Mouse (Mus musculus): ENCODE measurements at regions not wholly inside any gene's neighbourhood (a gene's known extent, or its start where the extent isn't known, plus 50 kb on each side); places are given as distances from the start of the nearest gene placed in this dataset.

- TF ChIP-seq POLR2A (IDR thresholded peaks at IDR 0.05; ENCODE audit: borderline replicate concordance, extremely low read depth, insufficient read depth, insufficient read length, poor library complexity, severe bottlenecking) (no peak), CTCF (IDR thresholded peaks at IDR 0.05; ENCODE audit: borderline replicate concordance, extremely low read depth, insufficient read depth, insufficient read length) (no peak)
- DNase-seq (ENCODE audit: low read depth), result no peak
Observed at GRCm38 (mm10) chr12:25283808-25284207, 186.9 kb upstream of the Id2 start.

DNA sequence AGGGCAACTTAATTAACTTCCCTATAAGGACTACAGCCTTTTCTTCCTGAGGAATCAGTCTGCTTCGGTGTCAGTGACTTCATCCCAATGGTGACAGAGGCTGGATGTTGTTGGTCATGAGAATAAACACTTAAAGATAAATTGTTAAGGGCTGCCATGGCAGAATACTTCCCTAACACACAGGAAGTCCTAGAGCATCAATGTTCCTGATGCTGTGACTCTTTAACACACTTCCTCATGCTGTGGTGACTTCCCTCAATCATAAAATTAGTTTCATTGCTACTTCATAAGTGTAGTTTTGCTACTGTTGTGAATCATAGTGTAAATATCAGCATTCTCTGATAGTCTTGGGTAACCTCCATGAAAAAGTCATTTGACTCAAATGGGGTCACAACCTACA is 184.5 kb upstream of the Id2 start:
- TF ChIP-seq CTCF (IDR thresholded peaks at IDR 0.05; ENCODE audit: borderline replicate concordance, extremely low read depth, insufficient read depth, insufficient read length), result no peak
- no peak for TF ChIP-seq POLR2A (IDR thresholded peaks at IDR 0.05; ENCODE audit: borderline replicate concordance, extremely low read depth, insufficient read depth, insufficient read length, poor library complexity, severe bottlenecking)
- DNase-seq (ENCODE audit: low read depth), result no peak

DNA sequence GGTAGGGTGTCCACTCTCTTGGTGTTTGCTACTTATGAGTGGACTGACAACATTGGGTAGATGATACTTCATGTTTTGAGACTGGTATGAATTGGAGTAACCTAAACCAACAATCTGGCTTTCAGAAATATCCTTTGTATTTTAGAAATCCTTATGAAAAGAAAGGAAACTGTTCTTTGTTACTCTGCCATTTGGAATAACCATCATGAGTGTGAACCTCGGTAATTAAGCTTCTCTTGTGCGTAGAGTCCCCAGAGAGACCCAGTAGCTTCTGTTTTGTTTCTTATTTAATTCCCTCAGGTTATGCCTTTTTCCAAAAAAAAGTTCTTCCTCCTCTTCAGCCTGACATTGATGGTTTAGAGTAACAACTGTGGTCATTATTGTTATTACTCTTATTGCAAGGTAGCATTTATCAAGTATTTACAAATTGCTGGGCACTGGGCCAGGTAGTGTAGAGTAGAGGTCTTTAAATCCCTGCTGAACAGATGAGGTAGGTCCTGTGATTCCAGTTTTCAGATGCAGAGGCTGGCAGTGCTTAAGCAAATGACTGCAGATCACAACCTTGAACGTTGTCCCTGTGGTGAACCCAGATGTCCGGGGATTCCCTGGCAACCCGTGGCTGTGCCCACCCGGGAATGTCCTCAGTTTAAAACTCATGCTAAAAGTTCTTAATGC is 176.8 kb upstream of the Id2 start:
- DNase-seq (ENCODE audit: low read depth), result no peak
- TF ChIP-seq POLR2A (IDR thresholded peaks at IDR 0.05; ENCODE audit: borderline replicate concordance, extremely low read depth, insufficient read depth, insufficient read length, poor library complexity, severe bottlenecking) (no peak), CTCF (IDR thresholded peaks at IDR 0.05; ENCODE audit: borderline replicate concordance, extremely low read depth, insufficient read depth, insufficient read length) (no peak)

GRCm38 (mm10) chr12:25272752-25273125 is 175.8 kb upstream of the Id2 start:
- TF ChIP-seq CTCF (IDR thresholded peaks at IDR 0.05; ENCODE audit: borderline replicate concordance, extremely low read depth, insufficient read depth, insufficient read length), result no peak
- TF ChIP-seq POLR2A (IDR thresholded peaks at IDR 0.05; ENCODE audit: borderline replicate concordance, extremely low read depth, insufficient read depth, insufficient read length, poor library complexity, severe bottlenecking), result no peak
- no peak for DNase-seq (ENCODE audit: low read depth)

- TF ChIP-seq POLR2A (IDR thresholded peaks at IDR 0.05; ENCODE audit: borderline replicate concordance, extremely low read depth, insufficient read depth, insufficient read length, poor library complexity, severe bottlenecking), result no peak
- peak; percentile 55 for DNase-seq (ENCODE audit: low read depth)
Observed at GRCm38 (mm10) chr12:25272114-25272751, 175.3 kb upstream of the Id2 start.

DNA sequence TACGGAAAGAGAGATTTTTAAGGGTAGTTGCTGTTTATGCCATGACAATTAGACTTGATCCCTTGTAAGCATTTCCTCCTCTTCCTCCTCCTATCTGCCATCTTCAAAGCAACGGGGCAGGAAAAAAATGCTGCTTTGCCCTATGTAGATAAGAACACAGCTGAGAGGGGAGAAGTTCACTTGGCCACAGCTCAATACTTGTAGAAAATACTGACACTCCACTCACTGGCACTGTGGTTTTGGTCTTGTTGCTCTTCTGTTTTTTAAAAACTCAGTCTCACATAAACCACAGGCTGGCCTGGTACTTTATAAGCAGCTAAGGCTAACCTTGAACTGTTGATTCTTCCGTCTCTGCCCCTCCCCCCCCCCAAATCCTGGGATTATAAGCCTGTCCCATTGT is 172.9 kb upstream of the Id2 start:
- no peak for TF ChIP-seq CTCF (IDR thresholded peaks at IDR 0.05; ENCODE audit: borderline replicate concordance, extremely low read depth, insufficient read depth, insufficient read length)
- TF ChIP-seq POLR2A (IDR thresholded peaks at IDR 0.05; ENCODE audit: borderline replicate concordance, extremely low read depth, insufficient read depth, insufficient read length, poor library complexity, severe bottlenecking), result no peak
- no peak for DNase-seq (ENCODE audit: low read depth)

GRCm38 (mm10) chr12:25268871-25269850 is 172.2 kb upstream of the Id2 start:
- no peak for DNase-seq (ENCODE audit: low read depth)
- no peak for TF ChIP-seq CTCF (IDR thresholded peaks at IDR 0.05; ENCODE audit: borderline replicate concordance, extremely low read depth, insufficient read depth, insufficient read length)
- TF ChIP-seq POLR2A (IDR thresholded peaks at IDR 0.05; ENCODE audit: borderline replicate concordance, extremely low read depth, insufficient read depth, insufficient read length, poor library complexity, severe bottlenecking), result no peak

DNA sequence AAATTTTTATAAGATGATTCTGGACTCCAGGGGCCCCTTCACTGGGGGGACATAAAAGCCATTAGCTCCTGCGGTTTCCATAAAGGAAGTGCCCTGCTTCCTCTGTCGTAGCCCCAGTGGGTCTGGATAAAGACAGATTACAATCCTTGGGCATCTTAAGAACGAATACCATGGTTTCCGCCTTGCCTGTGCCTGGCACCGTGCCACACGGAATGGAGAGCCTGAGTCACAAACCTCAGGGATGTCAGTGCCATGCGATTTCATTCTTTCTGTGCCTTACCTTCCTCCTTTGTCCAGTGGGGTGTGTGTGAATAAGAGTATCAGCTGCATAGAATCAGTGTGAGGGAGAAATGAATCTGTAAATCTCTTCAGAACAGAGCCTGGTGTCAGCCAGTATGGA is 171.4 kb upstream of the Id2 start:
- TF ChIP-seq POLR2A (IDR thresholded peaks at IDR 0.05; ENCODE audit: borderline replicate concordance, extremely low read depth, insufficient read depth, insufficient read length, poor library complexity, severe bottlenecking) (no peak), CTCF (IDR thresholded peaks at IDR 0.05; ENCODE audit: borderline replicate concordance, extremely low read depth, insufficient read depth, insufficient read length) (no peak)
- no peak for DNase-seq (ENCODE audit: low read depth)

DNA sequence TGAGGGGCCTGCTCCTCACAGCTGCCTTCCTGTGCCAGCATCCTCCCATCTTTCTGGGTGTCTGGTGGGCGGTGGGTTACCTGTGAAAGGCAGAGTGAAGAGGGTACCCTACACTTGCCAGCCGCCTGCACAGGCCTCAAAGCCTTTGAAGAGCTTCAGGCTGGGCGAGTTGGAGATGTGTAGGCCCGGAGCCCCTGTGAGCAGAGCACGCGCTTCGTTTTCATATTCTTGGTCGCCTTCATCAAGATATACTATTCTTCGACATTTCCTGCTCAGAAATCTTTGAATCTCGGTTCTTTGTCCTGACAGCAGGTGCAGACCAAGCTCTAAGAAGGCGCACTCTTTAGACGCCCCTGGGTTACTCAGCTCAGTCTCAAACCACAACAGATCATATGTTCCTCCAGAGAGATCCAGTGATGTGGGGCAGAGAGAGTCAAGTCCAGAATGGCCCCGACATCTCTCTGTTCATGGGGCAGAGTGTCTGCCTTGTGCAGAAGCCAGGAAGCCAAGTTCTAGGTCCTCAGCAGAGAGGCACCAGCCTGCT is 170.7 kb upstream of the Id2 start:
- DNase-seq (ENCODE audit: low read depth), result no peak
- no peak for TF ChIP-seq POLR2A (IDR thresholded peaks at IDR 0.05; ENCODE audit: borderline replicate concordance, extremely low read depth, insufficient read depth, insufficient read length, poor library complexity, severe bottlenecking)
- TF ChIP-seq CTCF (IDR thresholded peaks at IDR 0.05; ENCODE audit: borderline replicate concordance, extremely low read depth, insufficient read depth, insufficient read length), result no peak

DNA sequence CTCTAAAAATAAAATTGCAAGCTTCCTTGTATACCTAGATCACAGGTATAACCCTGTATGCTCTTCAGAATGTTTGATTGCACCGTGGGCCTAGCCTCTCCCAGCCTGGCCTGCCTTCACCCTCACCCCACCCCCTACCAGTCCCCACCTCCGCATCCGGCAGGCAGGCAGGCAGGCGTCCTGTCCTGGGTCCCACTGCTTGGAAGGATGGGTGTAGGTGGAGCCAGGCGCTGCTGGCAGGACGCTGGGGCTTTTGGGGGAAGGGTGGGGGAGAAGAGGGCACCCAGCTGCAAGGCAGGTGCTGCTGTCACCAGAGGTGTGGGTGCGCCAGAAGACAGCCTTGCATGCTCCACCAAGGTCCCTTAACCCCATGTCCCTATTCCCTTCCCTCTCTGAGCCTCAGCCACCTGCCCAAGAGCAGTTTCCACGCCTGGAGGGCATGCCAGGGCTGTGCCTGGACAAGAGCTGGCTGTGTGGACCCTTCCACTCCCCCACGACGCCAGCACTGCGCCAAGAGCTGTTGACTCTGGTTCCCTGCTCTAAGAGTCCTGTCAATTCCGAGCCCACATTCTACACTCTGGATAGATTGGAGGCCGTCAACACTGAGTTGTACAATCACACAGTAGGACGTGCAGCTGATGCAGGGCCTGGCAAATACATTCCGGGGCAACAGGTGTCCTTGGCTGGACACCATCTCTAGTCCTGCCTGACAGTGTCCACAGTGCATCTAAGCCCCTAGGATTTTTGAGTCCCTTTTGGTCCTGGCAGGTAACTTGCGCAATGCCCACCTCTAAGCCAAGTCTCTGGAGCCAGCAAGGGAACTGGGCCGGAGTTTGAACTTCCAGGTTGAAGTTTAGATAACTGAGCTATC is 170.0 kb upstream of the Id2 start:
- no peak for DNase-seq (ENCODE audit: low read depth)

More for the DNA sequence above, 170.0 kb upstream of the Id2 start:
- no peak for TF ChIP-seq CTCF (IDR thresholded peaks at IDR 0.05; ENCODE audit: borderline replicate concordance, extremely low read depth, insufficient read depth, insufficient read length)
- no peak for TF ChIP-seq POLR2A (IDR thresholded peaks at IDR 0.05; ENCODE audit: borderline replicate concordance, extremely low read depth, insufficient read depth, insufficient read length, poor library complexity, severe bottlenecking)
